In genomic region chr5:35893805-35894260, GRCm38 (mm10) we compare ENCODE assay signal across 8 mouse cellular contexts. TPM values are rescaled to one million over a fixed set of nuclear protein-coding genes. Genes with fewer than 3 reads are reported as not detected.
DNase-seq lines count a peak whose midpoint lies in the region; ATAC-seq and TF ChIP-seq lines count a peak whose summit lies in the region.

No protein-coding gene starts in this region.

- peaks cover 18 to 26% of the 10 kb centered on the region in 2 experiments for H3K4me1 ChIP-seq in CH12.LX (ENCODE audit: control insufficient read depth in 1 of 2, insufficient read depth in 2 of 2)
- H3K4me1 ChIP-seq in forebrain, embryonic 15.5 days, result peaks cover 47% of the 10 kb centered on the region
- H3K4me1 ChIP-seq in lung, embryonic 14.5 days (ENCODE audit: insufficient read depth), result peaks cover 26% of the 10 kb centered on the region
- H3K4me1 ChIP-seq in neural tube, embryonic 14.5 days (ENCODE audit: control insufficient read depth, insufficient read depth, low read length), result peaks cover 23% of the 10 kb centered on the region
- H3K4me1 ChIP-seq in thymus, adult 2 months (replicated peaks; ENCODE audit: control insufficient read depth, insufficient read depth, low read length), result peaks cover 11% of the 10 kb centered on the region

- peak overlapping the region; percentile 63 to 82 (median 69) for H3K4me3 ChIP-seq in CH12.LX (replicated peaks in 1 of 3; ENCODE audit: low read depth in 2 of 3, low read length in 2 of 3, poor library complexity in 1 of 3)
- peak overlapping the region; percentile 87 for H3K4me3 ChIP-seq in forebrain, embryonic 15.5 days
- peak overlapping the region; percentile 88 for H3K4me3 ChIP-seq in lung, embryonic 14.5 days (ENCODE audit: low read depth, low read length)
- peak overlapping the region; percentile 95 for H3K4me3 ChIP-seq in neural tube, embryonic 14.5 days (ENCODE audit: low read depth, low read length)
- peak overlapping the region; percentile 68 for H3K4me3 ChIP-seq in thymus, adult 2 months (ENCODE audit: control insufficient read depth, insufficient read depth, low read length)

- TF ChIP-seq CTCF in CH12.LX (conservative IDR thresholded peaks at IDR 0.05 in 1 of 2, IDR thresholded peaks at IDR 0.05 in 1 of 2; ENCODE audit: low read depth in 2 of 2, low read length in 2 of 2), result 0 out of 4 replicates have a peak, but pooled peaks of 1 of the 2 experiments have one; percentile 3
- peak; percentile 49 for TF ChIP-seq CTCF in lung, embryonic 14.5 days (IDR thresholded peaks at IDR 0.05; ENCODE audit: low read depth)
- no peak for TF ChIP-seq CTCF in thymus, adult 2 months (IDR thresholded peaks at IDR 0.05; ENCODE audit: borderline replicate concordance, control insufficient read depth, extremely low read depth, insufficient read depth, low read length, poor library complexity)

- no peak for DNase-seq in CH12.LX (ENCODE audit: extremely low read depth)
- DNase-seq in cerebellum, adult 11 months, result peak; percentile 55
- peak; percentile 72 to 77 for DNase-seq in heart, postnatal 14 days
- peak; percentile 75 to 86 for DNase-seq in kidney, postnatal 4 days
- DNase-seq in lung, embryonic 14.5 days, result peak; percentile 68
- DNase-seq in thymus, adult 2 months, result peak; percentile 53

- no peak for TF ChIP-seq POLR2A in CH12.LX (IDR thresholded peaks at IDR 0.05; ENCODE audit: low read depth, low read length)
- no peak for TF ChIP-seq POLR2A in thymus, adult 2 months (IDR thresholded peaks at IDR 0.05; ENCODE audit: control insufficient read depth, extremely low read depth, insufficient read depth, low read length, poor library complexity)

- H3K9ac ChIP-seq in CH12.LX (ENCODE audit: insufficient read depth, low read depth), result peak overlapping the region; percentile 61
- H3K9ac ChIP-seq in forebrain, embryonic 15.5 days (replicated peaks), result peak overlapping the region; percentile 96
- peak overlapping the region; percentile 93 for H3K9ac ChIP-seq in lung, embryonic 14.5 days
- peak overlapping the region; percentile 99 for H3K9ac ChIP-seq in neural tube, embryonic 14.5 days (replicated peaks; ENCODE audit: low read depth, low read length)

- no peaks in the 10 kb centered on the region for H3K9me3 ChIP-seq in CH12.LX (replicated peaks; ENCODE audit: low read length)
- no peaks in the 10 kb centered on the region for H3K9me3 ChIP-seq in forebrain, embryonic 15.5 days
- no peaks in the 10 kb centered on the region for H3K9me3 ChIP-seq in lung, embryonic 14.5 days (ENCODE audit: low read depth, low read length)
- no peaks in the 10 kb centered on the region for H3K9me3 ChIP-seq in neural tube, embryonic 14.5 days (ENCODE audit: control insufficient read depth, low read length)

- in situ Hi-C loops in CH12.LX (cut with MboI; ENCODE audit: low pct_ligation_motif_present, low pct_unique_long_range_greater_than_20kb, low sequenced_read_pairs), result loop anchor here (25.0 kb wide), 1 partner anchor 493 kb away; the partner anchor contains the start of gene Sorcs2

- dilution Hi-C loops in CH12.LX (cut with MboI; ENCODE audit: extremely low pct_ligation_motif_present, extremely low pct_unique_long_range_greater_than_20kb, low sequenced_read_pairs), result no loop called here

- no peaks in the 10 kb centered on the region for H3K79me2 ChIP-seq in CH12.LX (replicated peaks; ENCODE audit: control insufficient read depth, extremely low read depth, insufficient read depth, poor library complexity, severe bottlenecking)

- ATAC-seq in forebrain, embryonic 15.5 days (replicated peaks), result peak; percentile 39
- ATAC-seq in lung, embryonic 14.5 days (ENCODE audit: insufficient read depth), result peak; percentile 58
- ATAC-seq in neural tube, embryonic 14.5 days (ENCODE audit: low read depth), result peak; percentile 47

- H3K4me2 ChIP-seq in CH12.LX (ENCODE audit: insufficient read depth, low read depth, poor library complexity, severe bottlenecking), result peak overlapping the region; percentile 78
- peak overlapping the region; percentile 74 for H3K4me2 ChIP-seq in forebrain, embryonic 15.5 days (replicated peaks)
- peak overlapping the region; percentile 92 for H3K4me2 ChIP-seq in lung, embryonic 14.5 days
- H3K4me2 ChIP-seq in neural tube, embryonic 14.5 days (ENCODE audit: low read depth, low read length), result peak overlapping the region; percentile 84

- no peak overlapping the region for H3K27ac ChIP-seq in CH12.LX (ENCODE audit: insufficient read depth, low read depth)
- H3K27ac ChIP-seq in forebrain, embryonic 15.5 days (replicated peaks), result peak overlapping the region; percentile 78
- peak overlapping the region; percentile 89 for H3K27ac ChIP-seq in lung, embryonic 14.5 days (ENCODE audit: low read depth)
- H3K27ac ChIP-seq in neural tube, embryonic 14.5 days (ENCODE audit: low read depth, low read length), result peak overlapping the region; percentile 89
- H3K27ac ChIP-seq in thymus, adult 2 months (ENCODE audit: control insufficient read depth, insufficient read depth, low read length), result no peak overlapping the region

- no peak for TF ChIP-seq RAD21 in CH12.LX (IDR thresholded peaks at IDR 0.05; ENCODE audit: low read depth, low read length)

- intact Hi-C loops in heart, postnatal 14 days (cut with DNase I), result loop anchor here (5.0 kb wide), 1 partner anchor 33 kb away; no protein-coding TSS in a partner anchor

- H3K27me3 ChIP-seq in CH12.LX (replicated peaks), result peaks cover 25% of the 10 kb centered on the region
- no peaks in the 10 kb centered on the region for H3K27me3 ChIP-seq in forebrain, embryonic 15.5 days
- H3K27me3 ChIP-seq in lung, embryonic 14.5 days (ENCODE audit: insufficient read depth, low read length), result no peaks in the 10 kb centered on the region
- peaks cover 5% of the 10 kb centered on the region; the same call in 1 of the 2 replicates for H3K27me3 ChIP-seq in neural tube, embryonic 14.5 days (ENCODE audit: control insufficient read depth, insufficient read depth, low read length)
- H3K27me3 ChIP-seq in thymus, adult 2 months (ENCODE audit: control insufficient read depth, insufficient read depth, low read length), result no peaks in the 10 kb centered on the region

- no peak for TF ChIP-seq EP300 in CH12.LX (IDR thresholded peaks at IDR 0.05; ENCODE audit: low read length)

- H3K36me3 ChIP-seq in CH12.LX (replicated peaks in 1 of 2; ENCODE audit: control insufficient read depth in 1 of 2, insufficient read depth in 1 of 2, low read length in 1 of 2), result no peaks in the 10 kb centered on the region
- H3K36me3 ChIP-seq in forebrain, embryonic 15.5 days, result no peaks in the 10 kb centered on the region
- H3K36me3 ChIP-seq in lung, embryonic 14.5 days (ENCODE audit: insufficient read depth), result 0 out of 2 replicates have a peak, but pooled peaks cover 3% of the 10 kb centered on the region
- no peaks in the 10 kb centered on the region for H3K36me3 ChIP-seq in neural tube, embryonic 14.5 days (ENCODE audit: control insufficient read depth, insufficient read depth, low read length)
- no peaks in the 10 kb centered on the region for H3K36me3 ChIP-seq in thymus, adult 2 months (ENCODE audit: control insufficient read depth, insufficient read depth, low read length)

- WGBS in forebrain, embryonic 15.5 days, result under 1% methylated on average over 21 of the region's 21 CpGs
- WGBS in lung, embryonic 14.5 days, result under 1% methylated on average over 21 of the region's 21 CpGs
- under 1% methylated on average over 21 of the region's 21 CpGs for WGBS in neural tube, embryonic 14.5 days
- 6% methylated on average over 21 of the region's 21 CpGs for WGBS in thymus, adult 2 months

TF ChIP-seq in CH12.LX, 34 proteins besides CTCF, POLR2A, EP300 and RAD21:
- no peak for TF ChIP-seq POLR2AphosphoS2 (IDR thresholded peaks at IDR 0.05; ENCODE audit: low read depth, low read length)
- TF ChIP-seq MAX (IDR thresholded peaks at IDR 0.05; ENCODE audit: low read length), result no peak
- 0 out of 2 replicates have a peak, but pooled peaks have one; percentile 1 for TF ChIP-seq SIN3A (IDR thresholded peaks at IDR 0.05; ENCODE audit: low read length)
- no peak for TF ChIP-seq MAFK (IDR thresholded peaks at IDR 0.05; ENCODE audit: insufficient replicate concordance, low read length)
- TF ChIP-seq GABPA (IDR thresholded peaks at IDR 0.05; ENCODE audit: insufficient replicate concordance, low read depth, low read length), result no peak
- TF ChIP-seq BHLHE40 (IDR thresholded peaks at IDR 0.05; ENCODE audit: low read depth, low read length), result no peak

RNA-seq across cellular contexts. Expression of gene Afap1, which starts 0.7 kb away (rescaled TPM):
- total RNA-seq in CH12.LX (2012; rRNA removed) (3.0 and 4.0 TPM in 2 replicates), CH12.LX (2014; rRNA removed) (0.32 and 0.35 TPM in 2 replicates)
- polyA plus RNA-seq in CH12.LX (2012; ENCODE audit: insufficient read length, low read depth), result 0.74 and 0.86 TPM in 2 replicates
- 52.5 and 55.7 TPM in 2 replicates for polyA plus RNA-seq in forebrain, embryonic 15.5 days (2015; fragmentation: Nextera tagmentation; extraction: Ambion mirVana)
- 10 to 100 TPM; 28.3 to 28.7 TPM for total RNA-seq in heart, postnatal 14 days (2021)
- polyA plus RNA-seq in lung, embryonic 14.5 days (2014; fragmentation: Nextera tagmentation; extraction: Ambion mirVana), result 19.4 and 19.7 TPM in 2 replicates
- 73.7 and 74.1 TPM in 2 replicates for polyA plus RNA-seq in neural tube, embryonic 14.5 days (2014; fragmentation: Nextera tagmentation; extraction: Ambion mirVana)
- 17.2 and 19.5 TPM in 2 replicates for polyA plus RNA-seq in thymus, adult 2 months (2012; rRNA removed)

Comparison
In these comparisons a context has a peak if more than half of its experiments do, and no peak if none do; other contexts are left out.
1. H3K27ac ChIP-seq: peak in forebrain, embryonic 15.5 days (single experiment), lung, embryonic 14.5 days (single experiment) and neural tube, embryonic 14.5 days (single experiment); none in CH12.LX (single experiment) and thymus, adult 2 months (single experiment).
2. Peak in every context shown above with its lines, with median percentiles within 50 percentile points of each other: H3K4me2 ChIP-seq, H3K4me3 ChIP-seq, H3K9ac ChIP-seq and ATAC-seq.